Mouse (Mus musculus) heart, embryonic 13.5 days (tissue): ENCODE data around the gene Diras1. TPM values are rescaled to one million over a fixed set of nuclear protein-coding genes. Genes with fewer than 3 reads are reported as not detected.
A peak's percentile ranks its signal among the peaks of the same experiment; 100 is the strongest.

Experiments
- ATAC-seq: fragments of 200-750 bp; cut with Nextera tagmentation; 2 replicates; pipeline ENCODE4 v1.8.0; 2017; ENCODE audit warnings: moderate TSS enrichment; ENCODE audit not compliant: insufficient number of reproducible peaks, low FRiP score, low TSS enrichment; ENCODE audit errors: extremely low read depth
- H3K27ac ChIP-seq: fragments of 300-500 bp; sonication (generic); replicated peaks from 2 replicates; pipeline ENCODE4 v1.5.1; 2015; ENCODE audit warnings: moderate library complexity, mild to moderate bottlenecking, inconsistent platforms
- H3K27me3 ChIP-seq: fragments of 300-500 bp; sonication (generic); replicated peaks from 2 replicates; pipeline ENCODE4 v1.6.1; 2015; ENCODE audit warnings: mild to moderate bottlenecking, inconsistent platforms
- H3K36me3 ChIP-seq: fragments of 300-500 bp; sonication (generic); 2 replicates; pipeline ENCODE4 v1.6.1; 2015; ENCODE audit warnings: mild to moderate bottlenecking, inconsistent platforms
- H3K4me1 ChIP-seq: fragments of 300-500 bp; sonication (generic); 2 replicates; pipeline ENCODE4 v1.6.1; 2015; ENCODE audit warnings: inconsistent platforms
- H3K4me2 ChIP-seq: fragments of 300-500 bp; sonication (generic); 2 replicates; pipeline ENCODE4 v1.6.1; 2015; ENCODE audit warnings: inconsistent platforms, mild to moderate bottlenecking, moderate library complexity
- H3K4me3 ChIP-seq: fragments of 300-500 bp; sonication (generic); 2 replicates; pipeline ENCODE4 v1.5.1; 2015; ENCODE audit warnings: moderate library complexity, mild to moderate bottlenecking, inconsistent platforms
- H3K9ac ChIP-seq: fragments of 300-500 bp; sonication (generic); 2 replicates; pipeline ENCODE4 v1.6.1; 2015; ENCODE audit warnings: inconsistent platforms, mild to moderate bottlenecking, moderate library complexity
- H3K9me3 ChIP-seq: fragments of 300-500 bp; sonication (generic); 2 replicates; pipeline ENCODE4 v1.6.1; 2016; ENCODE audit warnings: inconsistent platforms
- WGBS: fragments of 180-500 bp; shearing (Covaris S2); methylation state at CpG from one replicate; pipeline ENCODE4 v1.1.7; 2015; ENCODE audit warnings: mixed read lengths; 5-methylcytosine and 5-hydroxymethylcytosine counted together
- polyA plus RNA-seq: library from polyadenylated mRNA; unstranded; fragments of >200 nt; fragmentation: Nextera tagmentation; extraction: Ambion mirVana; gene quantifications from 2 replicates; pipeline ENCODE4 v1.2.1, GENCODE M21; 2015

Diras1 gene
- polyA plus RNA-seq, 1 experiment from 2014 or later = 0.07 TPM

DNA sequence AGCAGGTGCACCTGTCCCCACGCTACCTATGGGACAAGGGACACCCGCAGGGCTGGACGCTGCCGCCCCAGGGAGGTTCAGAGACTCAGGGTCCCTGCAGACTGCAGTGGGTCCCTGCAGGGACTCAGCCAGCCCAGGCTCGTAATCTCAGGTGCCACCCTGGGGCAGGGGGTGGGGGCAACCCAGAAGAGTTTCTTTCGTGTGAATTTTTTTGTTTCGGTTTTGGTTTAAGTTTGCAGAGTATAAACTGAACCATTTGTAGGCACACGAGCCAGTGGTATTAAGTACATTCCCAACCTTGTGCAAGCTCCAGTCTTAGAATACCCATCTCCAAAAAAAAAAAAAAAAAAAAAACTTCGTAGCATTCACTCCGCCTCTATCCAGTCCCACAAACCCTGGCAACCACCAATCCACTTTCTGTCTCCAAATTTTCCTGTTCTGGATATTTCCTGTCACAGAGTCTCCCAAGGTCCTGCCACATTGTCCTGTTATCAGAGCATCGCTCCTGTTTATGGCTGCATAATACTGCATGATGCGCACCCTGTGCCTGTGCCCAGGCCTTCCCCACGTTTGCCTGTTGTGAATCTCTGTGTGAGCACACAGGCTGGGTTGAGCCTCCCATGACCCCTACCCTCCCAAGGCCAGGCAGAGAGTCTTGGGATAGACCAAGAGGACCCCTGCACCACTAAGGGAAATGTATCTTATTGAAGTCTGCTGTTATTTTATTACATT, 39.3 kb downstream of the Diras1 start:
- ATAC-seq = no peak
- no peak overlapping the region for H3K27ac ChIP-seq
- peaks cover 41% of the 10 kb centered on the region for H3K27me3 ChIP-seq
- peaks cover 24% of the 10 kb centered on the region for H3K4me1 ChIP-seq
- no peaks in the 10 kb centered on the region for H3K9me3 ChIP-seq
- H3K4me2 ChIP-seq = peak overlapping the region; percentile 79
- H3K4me3 ChIP-seq = peak overlapping the region; percentile 46
- no peaks in the 10 kb centered on the region for H3K36me3 ChIP-seq
- 31% methylated on average over 13 of the region's 13 CpGs for WGBS
- peak overlapping the region; percentile 76 for H3K9ac ChIP-seq

DNA sequence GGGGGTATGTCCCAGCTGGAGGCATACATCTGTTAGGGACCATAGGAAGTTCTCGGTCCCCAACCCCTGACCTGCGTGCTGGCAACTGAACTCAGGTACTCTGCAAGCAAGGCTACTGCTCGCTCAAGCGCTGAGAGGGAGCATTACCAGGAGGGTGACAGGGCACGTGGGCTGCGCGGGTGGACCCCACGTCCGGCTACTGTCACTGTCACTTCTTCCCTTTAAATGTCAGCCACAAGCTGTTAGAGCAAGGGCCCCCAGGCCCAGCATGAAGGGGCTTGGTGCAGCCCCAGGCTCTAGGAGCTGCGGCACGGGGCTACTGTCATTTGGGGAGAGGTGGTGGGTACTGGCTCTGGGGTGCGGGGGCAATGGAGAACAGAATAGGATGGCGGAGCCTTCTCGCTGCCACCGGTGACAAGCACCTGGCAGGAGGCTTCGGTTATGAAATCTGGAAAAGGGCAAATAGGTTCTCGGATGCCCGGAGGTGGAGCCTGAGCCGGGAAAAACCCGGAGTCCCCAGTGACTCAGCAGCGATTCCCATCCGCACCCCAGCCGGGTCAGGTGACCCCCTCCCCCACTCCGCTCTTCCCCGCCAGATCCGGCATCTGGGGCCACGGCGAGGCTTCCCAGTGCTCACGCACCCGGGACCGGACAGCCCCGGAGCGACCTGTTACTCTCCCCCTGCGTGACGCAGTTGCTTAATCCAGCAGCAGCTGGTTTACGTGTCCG, 40.1 kb downstream of the Diras1 start:
- Histone ChIP-seq H3K4me2 (peak overlapping the region; percentile 79), H3K27ac (no peak overlapping the region), H3K4me3 (peak overlapping the region; percentile 46), H3K36me3 (no peaks in the 10 kb centered on the region), H3K4me1 (peaks cover 24% of the 10 kb centered on the region), H3K9ac (peak overlapping the region; percentile 76), H3K9me3 (no peaks in the 10 kb centered on the region), H3K27me3 (peaks cover 41% of the 10 kb centered on the region)
- 10% methylated on average over 36 of the region's 37 CpGs for WGBS
- no peak for ATAC-seq

DNA sequence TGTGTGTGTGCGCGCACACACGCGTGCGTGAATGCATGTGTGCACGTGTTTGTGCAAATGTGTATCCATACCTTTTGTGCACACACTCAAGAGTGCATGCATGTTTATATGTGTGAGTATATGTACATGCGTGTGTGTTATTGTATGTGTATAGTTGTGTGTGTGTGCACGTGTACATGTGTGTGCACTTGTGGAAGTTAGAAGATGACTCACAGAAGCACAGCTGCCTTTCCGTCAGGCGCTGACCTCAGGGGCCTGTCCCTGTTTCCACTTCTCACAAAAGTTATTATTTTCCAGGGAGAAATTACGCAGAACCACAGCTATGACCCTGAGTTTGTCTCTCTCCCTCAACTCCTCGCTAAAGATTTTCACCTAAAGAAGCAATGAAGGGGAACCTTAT, 41.2 kb downstream of the Diras1 start:
- peaks cover 35% of the 10 kb centered on the region for H3K27me3 ChIP-seq
- ATAC-seq = no peak
- no peak overlapping the region for H3K27ac ChIP-seq
- H3K9ac ChIP-seq = no peak overlapping the region
- H3K4me3 ChIP-seq = no peak overlapping the region
- H3K9me3 ChIP-seq = no peaks in the 10 kb centered on the region
- H3K4me2 ChIP-seq = no peak overlapping the region
- 88% methylated on average over 12 of the region's 12 CpGs for WGBS
- H3K4me1 ChIP-seq = peaks cover 24% of the 10 kb centered on the region
- no peaks in the 10 kb centered on the region for H3K36me3 ChIP-seq

DNA sequence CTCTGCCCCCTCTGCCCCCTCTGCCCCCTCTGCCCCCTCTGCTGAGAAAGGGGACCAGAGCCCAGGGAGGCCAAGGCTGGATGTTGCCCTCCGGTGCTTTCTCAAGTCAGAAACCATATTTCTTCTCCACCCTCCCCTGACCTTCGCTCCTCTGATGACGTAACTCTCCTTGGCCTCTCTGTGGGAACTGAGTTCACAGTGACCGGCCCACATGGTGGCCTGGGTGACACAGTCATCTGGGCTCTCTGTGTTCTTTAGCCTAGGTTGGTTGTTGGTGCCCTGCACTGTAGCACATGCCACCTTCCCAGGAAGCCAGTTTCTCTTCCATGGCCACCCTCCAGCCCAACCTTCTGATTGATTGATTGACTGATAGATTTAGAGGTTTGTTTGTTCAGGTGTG, 43.1 kb downstream of the Diras1 start:
- H3K9ac ChIP-seq = no peak overlapping the region
- no peak for ATAC-seq
- WGBS = 73% methylated on average over 4 of the region's 4 CpGs
- H3K27me3 ChIP-seq = peaks cover 32% of the 10 kb centered on the region
- H3K36me3 ChIP-seq = no peaks in the 10 kb centered on the region
- H3K9me3 ChIP-seq = no peaks in the 10 kb centered on the region
- H3K4me3 ChIP-seq = no peak overlapping the region
- H3K27ac ChIP-seq = no peak overlapping the region
- H3K4me1 ChIP-seq = peaks cover 18% of the 10 kb centered on the region
- H3K4me2 ChIP-seq = no peak overlapping the region

DNA sequence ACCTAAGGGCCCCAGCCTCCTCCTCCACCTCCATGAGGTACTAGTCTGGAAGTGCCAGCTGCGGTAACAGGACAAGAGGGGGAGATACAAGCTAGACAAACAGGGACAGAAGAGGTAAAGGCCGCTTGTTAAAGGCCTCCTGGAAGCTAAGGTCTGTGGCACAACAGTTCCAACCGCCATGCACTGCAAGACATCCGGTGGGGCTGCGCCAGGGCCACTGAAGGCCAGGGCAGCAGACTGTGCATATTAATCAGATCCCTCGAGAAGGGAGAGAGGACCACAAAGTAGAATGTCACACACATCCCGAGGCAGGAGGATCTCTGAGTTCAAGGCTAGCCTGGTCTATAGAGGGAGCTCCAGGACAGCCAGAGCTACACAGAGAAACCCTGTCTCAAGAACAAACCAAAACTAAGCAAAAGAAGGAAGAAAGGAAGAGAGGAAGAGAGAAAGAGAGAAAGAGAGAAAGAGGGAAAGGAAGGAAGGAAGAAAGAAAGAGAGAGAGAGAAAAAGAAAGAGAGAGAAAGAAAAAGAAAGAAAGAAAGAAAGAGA, 43.8 kb downstream of the Diras1 start:
- H3K4me1 ChIP-seq = peaks cover 12% of the 10 kb centered on the region
- no peak overlapping the region for H3K4me3 ChIP-seq
- H3K27me3 ChIP-seq = peaks cover 27% of the 10 kb centered on the region
- WGBS = 46% methylated on average over 7 of the region's 7 CpGs
- ATAC-seq = no peak
- no peak overlapping the region for H3K9ac ChIP-seq
- no peaks in the 10 kb centered on the region for H3K36me3 ChIP-seq
- no peak overlapping the region for H3K4me2 ChIP-seq
- no peak overlapping the region for H3K27ac ChIP-seq
- H3K9me3 ChIP-seq = no peaks in the 10 kb centered on the region

DNA sequence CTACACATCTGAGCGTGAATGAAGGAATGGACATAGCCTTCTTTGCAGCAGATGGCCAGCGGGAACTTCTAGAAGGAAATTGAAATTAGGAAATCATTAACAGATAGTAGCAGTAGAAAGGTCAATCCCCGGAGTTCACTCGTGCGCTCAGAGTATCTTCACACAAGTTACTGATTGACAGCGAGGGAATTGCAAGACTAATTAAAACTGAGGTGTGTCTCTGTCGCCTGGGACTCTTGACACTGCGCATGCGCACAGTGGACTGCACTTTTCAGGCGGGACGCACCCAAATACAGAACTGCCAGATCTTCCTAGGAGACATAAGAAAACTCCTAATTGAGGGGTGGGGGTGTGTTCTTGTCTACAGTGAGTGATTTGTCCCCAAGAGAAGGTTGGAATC, 50.0 kb downstream of the Diras1 start:
- no peaks in the 10 kb centered on the region for H3K36me3 ChIP-seq
- peaks cover 5% of the 10 kb centered on the region; the same call in 1 of the 2 replicates for H3K9me3 ChIP-seq

DNA sequence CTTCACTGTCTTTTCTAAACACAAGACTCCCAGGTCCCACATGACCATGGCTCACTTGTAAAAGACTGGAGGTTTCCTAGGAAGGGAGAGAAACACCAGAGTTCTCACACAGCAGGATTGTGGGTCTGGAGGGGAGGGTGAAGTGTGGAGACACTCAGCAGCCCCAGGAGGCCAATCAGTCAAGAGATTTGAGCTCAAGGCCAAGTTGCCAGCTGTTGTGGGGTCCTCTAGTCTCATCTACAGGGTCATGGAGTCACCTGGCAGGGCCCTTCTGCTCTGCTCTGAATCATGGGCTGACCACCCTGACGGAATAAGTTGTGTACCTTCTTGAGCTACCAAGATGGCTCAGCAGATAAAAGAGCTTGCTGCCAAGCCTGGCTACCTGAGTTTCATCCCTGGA, 51.7 kb downstream of the Diras1 start:
- Histone ChIP-seq H3K4me1 (peaks cover 22% of the 10 kb centered on the region), H3K4me2 (no peak overlapping the region), H3K27me3 (0 out of 2 replicates have a peak, but pooled peaks cover 4% of the 10 kb centered on the region), H3K36me3 (no peaks in the 10 kb centered on the region), H3K4me3 (no peak overlapping the region), H3K9me3 (peaks cover 5% of the 10 kb centered on the region; the same call in 1 of the 2 replicates), H3K27ac (no peak overlapping the region), H3K9ac (no peak overlapping the region)
- 67% methylated on average over 1 of the region's 1 CpGs for WGBS
- no peak for ATAC-seq

More for the DNA sequence above, 50.0 kb downstream of the Diras1 start:
- no peak overlapping the region for H3K4me2 ChIP-seq
- H3K27me3 ChIP-seq = no peaks in the 10 kb centered on the region
- no peak overlapping the region for H3K27ac ChIP-seq
- 88% methylated on average over 11 of the region's 11 CpGs for WGBS
- no peak overlapping the region for H3K9ac ChIP-seq
- ATAC-seq = no peak
- H3K4me1 ChIP-seq = peaks cover 22% of the 10 kb centered on the region
- no peak overlapping the region for H3K4me3 ChIP-seq

DNA sequence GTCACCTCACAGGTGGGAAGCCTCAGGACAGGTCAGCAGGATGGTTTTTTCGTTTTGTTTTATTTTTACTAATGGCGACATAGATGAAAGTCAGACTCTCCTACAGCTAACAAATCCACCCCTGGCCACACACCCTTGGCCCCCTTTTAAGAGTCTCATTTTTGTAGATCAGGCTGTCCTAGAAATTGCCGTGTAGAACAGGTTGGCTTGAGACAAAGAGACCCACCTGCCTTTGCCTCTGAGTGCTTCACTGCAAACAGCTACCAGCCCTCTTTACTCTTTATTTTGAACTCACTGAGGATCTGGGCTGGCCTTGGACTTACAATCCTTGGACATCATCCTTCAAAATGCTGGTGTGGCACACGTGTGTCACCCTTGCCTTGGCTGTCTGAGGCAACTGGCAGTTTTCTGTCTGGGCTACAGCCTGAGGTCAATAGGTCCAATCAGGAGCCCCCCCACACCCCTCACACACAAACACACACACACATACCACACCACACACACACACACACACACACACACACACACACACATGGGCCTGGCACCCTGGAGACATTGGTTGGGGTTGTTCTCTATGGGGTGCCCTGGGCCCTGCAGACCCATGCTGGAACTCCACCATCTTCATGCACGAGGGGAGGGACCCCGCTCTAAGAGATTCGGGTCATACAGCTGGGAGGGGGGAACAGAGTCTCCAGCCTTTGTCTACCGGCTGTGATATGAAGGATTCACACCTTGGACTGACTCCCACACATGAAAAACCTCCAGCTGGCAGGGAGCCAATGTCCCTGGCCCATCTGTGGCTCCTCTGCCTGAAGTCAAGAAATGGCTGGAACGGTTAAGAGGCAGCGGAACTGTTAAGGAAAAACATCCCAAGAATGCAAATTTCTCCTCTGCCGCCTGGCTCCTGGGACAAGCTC, 53.1 kb downstream of the Diras1 start:
- no peak overlapping the region for H3K4me3 ChIP-seq
- no peaks in the 10 kb centered on the region for H3K36me3 ChIP-seq
- 39% methylated on average over 11 of the region's 11 CpGs for WGBS
- H3K9ac ChIP-seq = peak overlapping the region; percentile 30
- ATAC-seq = no peak
- 0 out of 2 replicates have a peak, but pooled peaks cover 4% of the 10 kb centered on the region for H3K27me3 ChIP-seq
- peaks cover 5% of the 10 kb centered on the region; the same call in 1 of the 2 replicates for H3K9me3 ChIP-seq
- peaks cover 25% of the 10 kb centered on the region for H3K4me1 ChIP-seq
- peak overlapping the region; percentile 21 for H3K27ac ChIP-seq
- 0 out of 2 replicates have a peak overlapping the region, but pooled peaks have one; percentile 4 for H3K4me2 ChIP-seq

DNA sequence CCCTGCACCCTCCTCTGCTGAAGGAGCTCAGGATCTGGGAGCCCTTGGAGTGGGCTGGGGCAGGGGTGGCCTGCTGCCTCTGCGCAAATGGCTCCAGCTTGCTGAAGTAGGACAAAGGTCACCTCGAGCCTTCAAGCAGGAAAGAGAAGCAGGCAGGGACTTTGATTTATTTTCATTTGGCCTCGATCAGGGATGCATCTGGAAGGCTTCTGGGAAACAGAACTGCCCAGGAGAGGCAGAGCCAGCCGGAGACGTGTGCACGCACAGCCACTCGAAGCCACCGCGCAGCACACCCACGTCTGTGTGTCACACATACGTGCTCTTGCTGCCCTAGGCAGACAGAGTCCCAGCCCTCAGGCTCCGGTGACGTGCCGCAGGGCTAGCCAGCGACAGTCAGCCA, 53.9 kb downstream of the Diras1 start:
- H3K4me2 ChIP-seq = no peak overlapping the region
- H3K9me3 ChIP-seq = peaks cover 5% of the 10 kb centered on the region; the same call in 1 of the 2 replicates
- H3K4me1 ChIP-seq = peaks cover 33% of the 10 kb centered on the region
- H3K27me3 ChIP-seq = 0 out of 2 replicates have a peak, but pooled peaks cover 4% of the 10 kb centered on the region
- no peak overlapping the region for H3K27ac ChIP-seq
- H3K4me3 ChIP-seq = no peak overlapping the region
- WGBS = 74% methylated on average over 15 of the region's 15 CpGs
- H3K9ac ChIP-seq = no peak overlapping the region
- ATAC-seq = no peak
- no peaks in the 10 kb centered on the region for H3K36me3 ChIP-seq

DNA sequence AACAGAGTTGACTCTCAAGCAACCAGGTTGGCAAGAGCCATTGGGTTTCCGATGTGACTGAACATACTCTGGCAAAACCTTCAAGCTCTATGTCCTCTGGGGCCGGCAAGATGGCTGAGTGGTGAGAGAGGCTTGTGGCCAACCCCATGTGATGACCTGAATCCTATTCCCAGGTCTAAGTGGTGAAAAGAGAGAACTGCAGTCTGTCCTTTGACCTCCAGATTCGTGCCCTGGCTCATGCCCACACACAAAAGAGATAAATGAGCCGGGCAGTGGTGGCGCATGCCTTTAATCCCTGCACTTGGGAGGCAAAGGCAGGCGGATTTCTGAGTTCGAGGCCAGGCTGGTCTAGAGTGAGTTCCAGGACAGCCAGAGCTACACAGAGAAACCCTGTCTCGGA, 55.3 kb downstream of the Diras1 start:
- no peak overlapping the region for H3K4me3 ChIP-seq
- no peak overlapping the region for H3K27ac ChIP-seq
- H3K27me3 ChIP-seq = 0 out of 2 replicates have a peak, but pooled peaks cover 4% of the 10 kb centered on the region
- peaks cover 5% of the 10 kb centered on the region; the same call in 1 of the 2 replicates for H3K9me3 ChIP-seq
- no peak overlapping the region for H3K9ac ChIP-seq
- H3K36me3 ChIP-seq = no peaks in the 10 kb centered on the region
- H3K4me1 ChIP-seq = peaks cover 40% of the 10 kb centered on the region
- ATAC-seq = no peak
- 77% methylated on average over 8 of the region's 8 CpGs for WGBS
- no peak overlapping the region for H3K4me2 ChIP-seq
